Mouse (Mus musculus): ENCODE measurements around the gene Dlgap4. TPM values are rescaled to one million over a fixed set of nuclear protein-coding genes. Genes with fewer than 3 reads are reported as not detected.
"Not testable (repeated sequence)": the region's sequence is repeated elsewhere in the genome, so short reads cannot be mapped to it uniquely, and the experiment has no call there.

Dlgap4 gene
- polyA plus RNA-seq, 1 experiment from 2014 or later, result 145 TPM

- no peaks in the 10 kb centered on the region for H3K4me1 ChIP-seq
- 88% methylated on average over 5 of the region's 5 CpGs for WGBS
These were observed 173.7 kb downstream of the Dlgap4 start for GRCm38 (mm10) chr2:156787090-156787775.

GRCm38 (mm10) chr2:156787776-156788105 is 174.2 kb downstream of the Dlgap4 start:
- Histone ChIP-seq H3K9me3 (peaks cover 19% of the 10 kb centered on the region), H3K4me3 (no peak overlapping the region), H3K27me3 (replicated peaks; ENCODE audit: low read depth, poor library complexity, severe bottlenecking) (no peaks in the 10 kb centered on the region), H3K27ac (replicated peaks) (no peak overlapping the region), H3K4me1 (no peaks in the 10 kb centered on the region), H3K36me3 (replicated peaks) (no peaks in the 10 kb centered on the region)
- DNase-seq (ENCODE audit: low spot score), result no peak
- 48% methylated on average over 3 of the region's 3 CpGs for WGBS

More at GRCm38 (mm10) chr2:156787090-156787775, 173.7 kb downstream of the Dlgap4 start:
- no peak overlapping the region for H3K27ac ChIP-seq (replicated peaks)
- H3K36me3 ChIP-seq (replicated peaks), result no peaks in the 10 kb centered on the region
- DNase-seq (ENCODE audit: low spot score), result no peak
- no peaks in the 10 kb centered on the region for H3K27me3 ChIP-seq (replicated peaks; ENCODE audit: low read depth, poor library complexity, severe bottlenecking)
- H3K4me3 ChIP-seq, result no peak overlapping the region
- H3K9me3 ChIP-seq, result peaks cover 17% of the 10 kb centered on the region

- no peak overlapping the region for H3K27ac ChIP-seq (replicated peaks)
- WGBS, result 68% methylated on average over 1 of the region's 1 CpGs
- no peak overlapping the region for H3K4me3 ChIP-seq
- no peaks in the 10 kb centered on the region for H3K4me1 ChIP-seq
- H3K9me3 ChIP-seq, result peaks cover 19% of the 10 kb centered on the region
- H3K27me3 ChIP-seq (replicated peaks; ENCODE audit: low read depth, poor library complexity, severe bottlenecking), result no peaks in the 10 kb centered on the region
- no peak for DNase-seq (ENCODE audit: low spot score)
- H3K36me3 ChIP-seq (replicated peaks), result no peaks in the 10 kb centered on the region
These were observed 175.3 kb downstream of the Dlgap4 start for GRCm38 (mm10) chr2:156788836-156789235.

GRCm38 (mm10) chr2:156798516-156798915 is 185.0 kb downstream of the Dlgap4 start:
- no peaks in the 10 kb centered on the region for H3K36me3 ChIP-seq (replicated peaks)

GRCm38 (mm10) chr2:156801045-156801444 is 187.5 kb downstream of the Dlgap4 start:
- 76% methylated on average over 4 of the region's 4 CpGs for WGBS
- H3K9me3 ChIP-seq, result peaks cover 11% of the 10 kb centered on the region; the same call in 1 of the 2 replicates
- no peak for DNase-seq (ENCODE audit: low spot score)

More at GRCm38 (mm10) chr2:156798516-156798915, 185.0 kb downstream of the Dlgap4 start:
- Histone ChIP-seq H3K27me3 (replicated peaks; ENCODE audit: low read depth, poor library complexity, severe bottlenecking) (no peaks in the 10 kb centered on the region), H3K9me3 (peaks cover 11% of the 10 kb centered on the region; the same call in 1 of the 2 replicates), H3K4me1 (0 out of 2 replicates have a peak, but pooled peaks cover 15% of the 10 kb centered on the region), H3K27ac (replicated peaks) (no peak overlapping the region), H3K4me3 (no peak overlapping the region)
- WGBS, result 86% methylated on average over 1 of the region's 1 CpGs
- no peak for DNase-seq (ENCODE audit: low spot score)

GRCm38 (mm10) chr2:156802116-156802515 is 188.6 kb downstream of the Dlgap4 start:
- not testable (repeated sequence) for H3K27ac ChIP-seq (replicated peaks); H3K4me3 ChIP-seq; H3K27me3 ChIP-seq (replicated peaks; ENCODE audit: low read depth, poor library complexity, severe bottlenecking); DNase-seq (ENCODE audit: low spot score); H3K36me3 ChIP-seq (replicated peaks)
- peaks cover 10% of the 10 kb centered on the region; the same call in 1 of the 2 replicates for H3K9me3 ChIP-seq
- 58% methylated on average over 9 of the region's 9 CpGs for WGBS
- 0 out of 2 replicates have a peak, but pooled peaks cover 15% of the 10 kb centered on the region for H3K4me1 ChIP-seq

More at GRCm38 (mm10) chr2:156801045-156801444, 187.5 kb downstream of the Dlgap4 start:
- Histone ChIP-seq H3K27ac (replicated peaks) (no peak overlapping the region), H3K27me3 (replicated peaks; ENCODE audit: low read depth, poor library complexity, severe bottlenecking) (no peaks in the 10 kb centered on the region), H3K36me3 (replicated peaks) (no peaks in the 10 kb centered on the region), H3K4me1 (0 out of 2 replicates have a peak, but pooled peaks cover 15% of the 10 kb centered on the region), H3K4me3 (no peak overlapping the region)

- Histone ChIP-seq H3K36me3 (replicated peaks) (no peaks in the 10 kb centered on the region), H3K4me3 (no peak overlapping the region), H3K27ac (replicated peaks) (no peak overlapping the region), H3K4me1 (0 out of 2 replicates have a peak, but pooled peaks cover 15% of the 10 kb centered on the region), H3K9me3 (no peaks in the 10 kb centered on the region), H3K27me3 (replicated peaks; ENCODE audit: low read depth, poor library complexity, severe bottlenecking) (no peaks in the 10 kb centered on the region)
- no peak for DNase-seq (ENCODE audit: low spot score)
- WGBS, result 67% methylated on average over 4 of the region's 4 CpGs
These were observed 190.3 kb downstream of the Dlgap4 start for GRCm38 (mm10) chr2:156803698-156804372.

- Histone ChIP-seq H3K4me3 (no peak overlapping the region), H3K27me3 (replicated peaks; ENCODE audit: low read depth, poor library complexity, severe bottlenecking) (no peaks in the 10 kb centered on the region), H3K27ac (replicated peaks) (no peak overlapping the region), H3K36me3 (replicated peaks) (no peaks in the 10 kb centered on the region), H3K4me1 (peaks cover 12% of the 10 kb centered on the region; the same call in 1 of the 2 replicates), H3K9me3 (no peaks in the 10 kb centered on the region)
- WGBS, result 92% methylated on average over 4 of the region's 4 CpGs
- no peak for DNase-seq (ENCODE audit: low spot score)
These were observed 191.1 kb downstream of the Dlgap4 start for GRCm38 (mm10) chr2:156804589-156804988.

GRCm38 (mm10) chr2:156806886-156807285 is 193.4 kb downstream of the Dlgap4 start:
- Histone ChIP-seq H3K9me3 (no peaks in the 10 kb centered on the region), H3K4me3 (no peak overlapping the region), H3K4me1 (peaks cover 3% of the 10 kb centered on the region), H3K36me3 (replicated peaks) (no peaks in the 10 kb centered on the region), H3K27me3 (replicated peaks; ENCODE audit: low read depth, poor library complexity, severe bottlenecking) (no peaks in the 10 kb centered on the region), H3K27ac (replicated peaks) (no peak overlapping the region)
- 74% methylated on average over 6 of the region's 6 CpGs for WGBS
- no peak for DNase-seq (ENCODE audit: low spot score)

GRCm38 (mm10) chr2:156809579-156809978 is 196.1 kb downstream of the Dlgap4 start:
- no peaks in the 10 kb centered on the region for H3K27me3 ChIP-seq (replicated peaks; ENCODE audit: low read depth, poor library complexity, severe bottlenecking)
- DNase-seq (ENCODE audit: low spot score), result peak; percentile 74
- H3K4me1 ChIP-seq, result peaks cover 15% of the 10 kb centered on the region
- H3K9me3 ChIP-seq, result no peaks in the 10 kb centered on the region
- no peak overlapping the region for H3K4me3 ChIP-seq
- H3K27ac ChIP-seq (replicated peaks), result peak overlapping the region; percentile 19
- no peaks in the 10 kb centered on the region for H3K36me3 ChIP-seq (replicated peaks)
- 49% methylated on average over 2 of the region's 2 CpGs for WGBS

GRCm38 (mm10) chr2:156810716-156811115 is 197.2 kb downstream of the Dlgap4 start:
- H3K9me3 ChIP-seq, result no peaks in the 10 kb centered on the region
- no peak for DNase-seq (ENCODE audit: low spot score)
- no peaks in the 10 kb centered on the region for H3K27me3 ChIP-seq (replicated peaks; ENCODE audit: low read depth, poor library complexity, severe bottlenecking)
- 96% methylated on average over 10 of the region's 10 CpGs for WGBS
- H3K4me1 ChIP-seq, result peaks cover 26% of the 10 kb centered on the region
- no peak overlapping the region for H3K4me3 ChIP-seq
- H3K36me3 ChIP-seq (replicated peaks), result no peaks in the 10 kb centered on the region
- H3K27ac ChIP-seq (replicated peaks), result no peak overlapping the region

- Histone ChIP-seq H3K36me3 (replicated peaks) (no peaks in the 10 kb centered on the region), H3K27ac (replicated peaks) (no peak overlapping the region), H3K9me3 (no peaks in the 10 kb centered on the region), H3K4me1 (peaks cover 28% of the 10 kb centered on the region), H3K4me3 (no peak overlapping the region), H3K27me3 (replicated peaks; ENCODE audit: low read depth, poor library complexity, severe bottlenecking) (no peaks in the 10 kb centered on the region)
- DNase-seq (ENCODE audit: low spot score), result no peak
- 70% methylated on average over 5 of the region's 5 CpGs for WGBS
These were observed 198.1 kb downstream of the Dlgap4 start for GRCm38 (mm10) chr2:156811556-156811955.
